Mouse (Mus musculus) forebrain, embryonic 10.5 days (tissue): ENCODE measurements around the gene Zdhhc20. TPM values are rescaled to one million over a fixed set of nuclear protein-coding genes. Genes with fewer than 3 reads are reported as not detected.
"Not testable (repeated sequence)": the region's sequence is repeated elsewhere in the genome, so short reads cannot be mapped to it uniquely, and the experiment has no call there.

Experiments used
- DNase-seq: peaks from one replicate; pipeline ENCODE4 v3.0.0-alpha.2; 2017; ENCODE audit warnings: low spot score; ENCODE audit errors: extremely low spot score
- H3K27ac ChIP-seq: fragments of 300-500 bp; sonication (generic); 2 replicates; pipeline ENCODE4 v1.5.1; 2016; ENCODE audit warnings: mild to moderate bottlenecking
- H3K27me3 ChIP-seq: fragments of 300-500 bp; sonication (generic); 2 replicates; pipeline ENCODE4 v1.6.1; 2016; ENCODE audit warnings: mild to moderate bottlenecking; ENCODE audit not compliant: poor library complexity, severe bottlenecking
- H3K36me3 ChIP-seq: fragments of 300-500 bp; sonication (generic); replicated peaks from 2 replicates; pipeline ENCODE4 v1.6.1; 2016; ENCODE audit warnings: mild to moderate bottlenecking, moderate library complexity
- H3K4me1 ChIP-seq: fragments of 300-500 bp; sonication (generic); 2 replicates; pipeline ENCODE4 v1.6.1; 2016
- H3K4me3 ChIP-seq: fragments of 300-500 bp; sonication (generic); 2 replicates; pipeline ENCODE4 v1.5.1; 2016; ENCODE audit warnings: mild to moderate bottlenecking, moderate library complexity
- H3K9me3 ChIP-seq: fragments of 300-500 bp; sonication (generic); 2 replicates; pipeline ENCODE4 v1.6.1; 2016; ENCODE audit warnings: mild to moderate bottlenecking, moderate library complexity
- WGBS: fragments of 180-500 bp; shearing (Covaris S2); methylation state at CpG from one replicate; pipeline ENCODE4 v1.1.7; 2016; 5-methylcytosine and 5-hydroxymethylcytosine counted together
- polyA plus RNA-seq: library from polyadenylated mRNA; unstranded; fragments of >200 nt; fragmentation: Nextera tagmentation; extraction: Ambion mirVana; gene quantifications from 2 replicates; pipeline ENCODE4 v1.2.1, GENCODE M21; 2016

The Zdhhc20 gene
- polyA plus RNA-seq, 1 experiment from 2014 or later, result 50.3 TPM

GRCm38 (mm10) chr14:57848061-57848460 lies 42.0 kb downstream of the Zdhhc20 start:
- not testable (repeated sequence) for H3K27ac ChIP-seq, DNase-seq, H3K27me3 ChIP-seq, H3K9me3 ChIP-seq, H3K4me1 ChIP-seq, H3K4me3 ChIP-seq
- WGBS, result 87% methylated on average over 5 of the region's 5 CpGs
- H3K36me3 ChIP-seq, result peaks cover 73% of the 10 kb centered on the region

- H3K4me3 ChIP-seq, result no peak overlapping the region
- H3K9me3 ChIP-seq, result no peaks in the 10 kb centered on the region
- no peak overlapping the region for H3K27ac ChIP-seq
- peaks cover 71% of the 10 kb centered on the region for H3K36me3 ChIP-seq
- no peaks in the 10 kb centered on the region for H3K4me1 ChIP-seq
- 91% methylated on average over 3 of the region's 3 CpGs for WGBS
- DNase-seq, result no peak
- no peaks in the 10 kb centered on the region for H3K27me3 ChIP-seq
Observed at GRCm38 (mm10) chr14:57844535-57844934, 45.5 kb downstream of the Zdhhc20 start.

- DNase-seq, result no peak
- H3K27ac ChIP-seq, result no peak overlapping the region
- no peaks in the 10 kb centered on the region for H3K9me3 ChIP-seq
- H3K4me1 ChIP-seq, result no peaks in the 10 kb centered on the region
- no peak overlapping the region for H3K4me3 ChIP-seq
- no peaks in the 10 kb centered on the region for H3K27me3 ChIP-seq
- H3K36me3 ChIP-seq, result peaks cover 65% of the 10 kb centered on the region
- 93% methylated on average over 10 of the region's 10 CpGs for WGBS
Observed at GRCm38 (mm10) chr14:57835157-57835556, 54.9 kb downstream of the Zdhhc20 start.

GRCm38 (mm10) chr14:57833526-57833925 lies 56.5 kb downstream of the Zdhhc20 start:
- Histone ChIP-seq H3K9me3 (no peaks in the 10 kb centered on the region), H3K27ac (no peak overlapping the region), H3K4me1 (no peaks in the 10 kb centered on the region), H3K36me3 (peaks cover 54% of the 10 kb centered on the region), H3K27me3 (no peaks in the 10 kb centered on the region), H3K4me3 (no peak overlapping the region)
- WGBS, result 97% methylated on average over 2 of the region's 2 CpGs
- DNase-seq, result no peak

- no peaks in the 10 kb centered on the region for H3K27me3 ChIP-seq
- peaks cover 25% of the 10 kb centered on the region for H3K36me3 ChIP-seq
- no peaks in the 10 kb centered on the region for H3K9me3 ChIP-seq
- H3K27ac ChIP-seq, result peak overlapping the region; percentile 98
- WGBS, result 78% methylated on average over 1 of the region's 1 CpGs
- peaks cover 41% of the 10 kb centered on the region for H3K4me1 ChIP-seq
- peak overlapping the region; percentile 88 for H3K4me3 ChIP-seq
- DNase-seq, result no peak
Observed at GRCm38 (mm10) chr14:57827284-57827683, 62.8 kb downstream of the Zdhhc20 start.

- peak; percentile 95 for DNase-seq
- H3K27me3 ChIP-seq, result no peaks in the 10 kb centered on the region
- no peaks in the 10 kb centered on the region for H3K9me3 ChIP-seq
- WGBS, result under 1% methylated on average over 96 of the region's 96 CpGs
- peak within 1 kb of the TSS; percentile 88 for H3K4me3 ChIP-seq
- H3K27ac ChIP-seq, result peak within 1 kb of the TSS; percentile 98
- peaks cover 32% of the 10 kb centered on the region for H3K36me3 ChIP-seq
- peaks cover 41% of the 10 kb centered on the region for H3K4me1 ChIP-seq
Observed at GRCm38 (mm10) chr14:57825788-57826751, 64.0 kb downstream of the Zdhhc20 start, which contains the start of the genes Ska3 and Mrpl57. Gene Ska3 (minus strand): TSS chr14:57826185. Gene Mrpl57 (plus strand): TSS chr14:57826234.

GRCm38 (mm10) chr14:57820839-57821238 lies 69.2 kb downstream of the Zdhhc20 start:
- WGBS, result 94% methylated on average over 4 of the region's 4 CpGs
- Histone ChIP-seq H3K4me3 (no peak overlapping the region), H3K27me3 (no peaks in the 10 kb centered on the region), H3K4me1 (peaks cover 26% of the 10 kb centered on the region), H3K9me3 (no peaks in the 10 kb centered on the region), H3K36me3 (peaks cover 82% of the 10 kb centered on the region), H3K27ac (no peak overlapping the region)
- no peak for DNase-seq

GRCm38 (mm10) chr14:57811844-57812243 lies 78.2 kb downstream of the Zdhhc20 start:
- Histone ChIP-seq H3K27ac (no peak overlapping the region), H3K4me3 (no peak overlapping the region), H3K27me3 (no peaks in the 10 kb centered on the region), H3K4me1 (no peaks in the 10 kb centered on the region), H3K36me3 (peaks cover 99% of the 10 kb centered on the region), H3K9me3 (no peaks in the 10 kb centered on the region)
- WGBS, result 96% methylated on average over 5 of the region's 5 CpGs
- DNase-seq, result no peak

- H3K9me3 ChIP-seq, result no peaks in the 10 kb centered on the region
- no peak overlapping the region for H3K4me3 ChIP-seq
- no peak overlapping the region for H3K27ac ChIP-seq
- no peaks in the 10 kb centered on the region for H3K4me1 ChIP-seq
- WGBS, result 98% methylated on average over 2 of the region's 2 CpGs
- H3K36me3 ChIP-seq, result peaks cover 99% of the 10 kb centered on the region
- no peaks in the 10 kb centered on the region for H3K27me3 ChIP-seq
- no peak for DNase-seq
Observed at GRCm38 (mm10) chr14:57810886-57811285, 79.2 kb downstream of the Zdhhc20 start.

GRCm38 (mm10) chr14:57808558-57808957 lies 81.5 kb downstream of the Zdhhc20 start:
- no peaks in the 10 kb centered on the region for H3K4me1 ChIP-seq
- H3K9me3 ChIP-seq, result no peaks in the 10 kb centered on the region
- H3K36me3 ChIP-seq, result peaks cover 100% of the 10 kb centered on the region
- no peaks in the 10 kb centered on the region for H3K27me3 ChIP-seq
- no peak overlapping the region for H3K27ac ChIP-seq
- DNase-seq, result no peak
- H3K4me3 ChIP-seq, result no peak overlapping the region
- WGBS, result 81% methylated on average over 5 of the region's 5 CpGs

GRCm38 (mm10) chr14:57803731-57804130 lies 86.3 kb downstream of the Zdhhc20 start:
- no peaks in the 10 kb centered on the region for H3K9me3 ChIP-seq
- H3K4me1 ChIP-seq, result peaks cover 20% of the 10 kb centered on the region
- peaks cover 86% of the 10 kb centered on the region for H3K36me3 ChIP-seq
- no peak overlapping the region for H3K27ac ChIP-seq
- no peak overlapping the region for H3K4me3 ChIP-seq
- 85% methylated on average over 4 of the region's 4 CpGs for WGBS
- no peaks in the 10 kb centered on the region for H3K27me3 ChIP-seq
- no peak for DNase-seq

GRCm38 (mm10) chr14:57797991-57798931 lies 91.8 kb downstream of the Zdhhc20 start, which contains the start of gene Sap18:
Gene Sap18 (plus strand): TSS chr14:57798180.
- WGBS, result under 1% methylated on average over 97 of the region's 99 CpGs
- H3K27me3 ChIP-seq, result no peaks in the 10 kb centered on the region
- H3K4me1 ChIP-seq, result peaks cover 20% of the 10 kb centered on the region
- peak within 1 kb of the TSS; percentile 92 for H3K27ac ChIP-seq
- peak; percentile 96 for DNase-seq
- H3K9me3 ChIP-seq, result no peaks in the 10 kb centered on the region
- peak within 1 kb of the TSS; percentile 79 for H3K4me3 ChIP-seq
- peaks cover 32% of the 10 kb centered on the region for H3K36me3 ChIP-seq
